Mouse (Mus musculus) central nervous system, embryonic 11.5 days (tissue): ENCODE measurements around the gene Rundc1. TPM values are rescaled to one million over a fixed set of nuclear protein-coding genes. Genes with fewer than 3 reads are reported as not detected.

Experiments
- polyA plus RNA-seq: library from polyadenylated mRNA; depleted of rRNA; stranded (reverse); fragments of >200 nt; gene quantifications from 2 replicates; pipeline ENCODE4 v1.2.3, GENCODE M21; 2012; rRNA removed

Rundc1 gene
- 18.1 and 22.8 TPM in 2 replicates for polyA plus RNA-seq

GRCm38 (mm10) chr11:101424925-101425813 lies at the start of gene Rundc1, which contains the start of gene Ptges3l:
Gene Rundc1, plus strand, starts transcription at chr11:101425085.
Gene Ptges3l, minus strand, starts transcription at chr11:101425333.

GRCm38 (mm10) chr11:101417101-101417855 lies 7.6 kb upstream of the Rundc1 start, which contains the start of gene Aarsd1:
Gene Aarsd1, minus strand, starts transcription at chr11:101417615.

GRCm38 (mm10) chr11:101424105-101424851 lies 607 bp upstream of the Rundc1 start, which contains the start of gene Gm27029:
Gene Gm27029, minus strand, starts transcription at chr11:101424796.

GRCm38 (mm10) chr11:101442127-101442693 lies 17.3 kb downstream of the Rundc1 start, which contains the start of gene Rpl27:
Gene Rpl27, plus strand, starts transcription at chr11:101442298.

GRCm38 (mm10) chr11:101448274-101448746 lies 23.4 kb downstream of the Rundc1 start, which contains the start of gene Ifi35:
Gene Ifi35, plus strand, starts transcription at chr11:101448407.

GRCm38 (mm10) chr11:101464211-101465100 lies 39.6 kb downstream of the Rundc1 start, which contains the start of gene Rnd2:
Gene Rnd2, plus strand, starts transcription at chr11:101464999.

GRCm38 (mm10) chr11:101465869-101466551 lies 41.1 kb downstream of the Rundc1 start, which contains the start of gene Vat1:
Gene Vat1, minus strand, starts transcription at chr11:101466230.

Other genes starting within 250 kb of the Rundc1 start
- gene Ccr10, start 249.6 kb upstream of the Rundc1 start, polyA plus RNA-seq, result not detected in 2 replicates
- gene Ezh1, start 198.6 kb upstream of the Rundc1 start, polyA plus RNA-seq, result 11.1 and 20.0 TPM in 2 replicates
- gene Ramp2, start 179.1 kb upstream of the Rundc1 start, polyA plus RNA-seq, result 41.2 and 53.6 TPM in 2 replicates
- 46.6 and 64.9 TPM in 2 replicates for gene Vps25, start 171.4 kb upstream of the Rundc1 start, polyA plus RNA-seq
- gene Wnk4, start 164.5 kb upstream of the Rundc1 start, polyA plus RNA-seq, result 7.6 and 8.6 TPM in 2 replicates
- 1.1 and 1.8 TPM in 2 replicates for gene Cntd1, start 146.1 kb upstream of the Rundc1 start, polyA plus RNA-seq
- 93.9 and 163 TPM in 2 replicates for gene Coa3, start 146.0 kb upstream of the Rundc1 start, polyA plus RNA-seq
- gene Becn1, start 122.8 kb upstream of the Rundc1 start, polyA plus RNA-seq, result 115 and 433 TPM in 2 replicates
- 101 and 138 TPM in 2 replicates for gene Psme3, start 108.9 kb upstream of the Rundc1 start, polyA plus RNA-seq
- 8.2 and 8.5 TPM in 2 replicates for gene Aoc2, start 100.0 kb upstream of the Rundc1 start, polyA plus RNA-seq
- gene Aoc3, start 94.5 kb upstream of the Rundc1 start, polyA plus RNA-seq, result 0.22 and 0.24 TPM in 2 replicates
- not detected in 2 replicates for gene G6pc, start 57.5 kb upstream of the Rundc1 start, polyA plus RNA-seq
- gene Aarsd1, start 7.5 kb upstream of the Rundc1 start, polyA plus RNA-seq, result 59.2 and 85.3 TPM in 2 replicates
- gene Gm27029, start 289 bp upstream of the Rundc1 start, polyA plus RNA-seq, result 3.7 and 5.7 TPM in 2 replicates
- 6.3 and 9.9 TPM in 2 replicates for gene Ptges3l, start 248 bp downstream of the Rundc1 start, polyA plus RNA-seq
- 657 and 1,364 TPM in 2 replicates for gene Rpl27, start 17.2 kb downstream of the Rundc1 start, polyA plus RNA-seq
- 4.4 and 4.6 TPM in 2 replicates for gene Ifi35, start 23.3 kb downstream of the Rundc1 start, polyA plus RNA-seq
- gene Rnd2, start 39.9 kb downstream of the Rundc1 start, polyA plus RNA-seq, result 95.7 and 130 TPM in 2 replicates
- 63.1 and 63.6 TPM in 2 replicates for gene Vat1, start 41.1 kb downstream of the Rundc1 start, polyA plus RNA-seq
- gene Brca1, start 126.9 kb downstream of the Rundc1 start, polyA plus RNA-seq, result 17.4 and 18.9 TPM in 2 replicates
- gene Nbr1, start 127.1 kb downstream of the Rundc1 start, polyA plus RNA-seq, result 82.2 and 99.2 TPM in 2 replicates
- 2.8 and 3.0 TPM in 2 replicates for gene Tmem106a, start 157.2 kb downstream of the Rundc1 start, polyA plus RNA-seq
- gene Gm11634, start 174.2 kb downstream of the Rundc1 start, polyA plus RNA-seq, result not detected in 2 replicates
- 27.1 and 46.1 TPM in 2 replicates for gene Rdm1, start 202.1 kb downstream of the Rundc1 start, polyA plus RNA-seq
- gene Arl4d, start 240.5 kb downstream of the Rundc1 start, polyA plus RNA-seq, result 12.3 and 12.8 TPM in 2 replicates